Mouse (Mus musculus): ENCODE results near the gene Coq2. TPM values are rescaled to one million over a fixed set of nuclear protein-coding genes. Genes with fewer than 3 reads are reported as not detected.

Gene Coq2
- polyA plus RNA-seq, 1 experiment from 2014 or later = 59.4 TPM

DNA sequence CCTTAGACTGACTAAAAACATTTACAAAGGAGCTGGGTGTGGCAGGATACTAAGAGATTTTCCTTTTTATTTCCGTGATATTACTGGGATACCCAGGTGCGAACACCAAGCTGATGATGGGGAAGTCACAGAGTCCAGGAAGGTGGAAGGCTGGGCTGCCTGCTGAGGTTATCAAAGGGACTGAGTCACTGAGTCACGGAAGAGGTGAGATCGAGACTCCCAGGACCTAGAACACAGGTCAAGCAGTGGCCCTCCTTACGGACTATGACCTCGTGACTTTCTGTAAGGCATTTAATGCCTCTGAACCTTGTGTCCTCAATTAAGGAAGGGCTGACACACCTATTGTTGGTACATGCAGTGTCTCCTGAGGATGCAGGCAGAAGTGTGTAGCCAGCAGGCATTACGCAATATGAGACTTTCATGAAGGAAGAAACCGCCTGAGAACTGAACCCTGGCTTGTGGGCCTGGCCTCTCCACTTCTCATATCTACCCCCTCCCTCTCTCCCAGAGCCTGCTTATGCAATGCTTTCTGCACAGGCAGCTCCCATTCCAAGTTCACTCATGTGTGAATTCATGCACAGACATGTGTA is 42.3 kb downstream of the Coq2 start:
- DNase-seq (ENCODE audit: low spot score, missing footprints) (no peak), ATAC-seq (ENCODE audit: low FRiP score) (no peak)
- 91% methylated on average over 8 of the region's 8 CpGs for WGBS
- Histone ChIP-seq H3K4me2 (no peak overlapping the region), H3K36me3 (ENCODE audit: control insufficient read depth, insufficient read depth, low read length) (no peaks in the 10 kb centered on the region), H3K9me3 (ENCODE audit: control insufficient read depth, low read length) (no peaks in the 10 kb centered on the region), H3K4me3 (ENCODE audit: low read depth, low read length) (no peak overlapping the region), H3K4me1 (ENCODE audit: control insufficient read depth, insufficient read depth, low read length) (no peaks in the 10 kb centered on the region), H3K27me3 (ENCODE audit: control insufficient read depth, insufficient read depth, low read length) (no peaks in the 10 kb centered on the region), H3K27ac (ENCODE audit: low read depth, low read length) (no peak overlapping the region), H3K9ac (ENCODE audit: low read length) (no peak overlapping the region)

DNA sequence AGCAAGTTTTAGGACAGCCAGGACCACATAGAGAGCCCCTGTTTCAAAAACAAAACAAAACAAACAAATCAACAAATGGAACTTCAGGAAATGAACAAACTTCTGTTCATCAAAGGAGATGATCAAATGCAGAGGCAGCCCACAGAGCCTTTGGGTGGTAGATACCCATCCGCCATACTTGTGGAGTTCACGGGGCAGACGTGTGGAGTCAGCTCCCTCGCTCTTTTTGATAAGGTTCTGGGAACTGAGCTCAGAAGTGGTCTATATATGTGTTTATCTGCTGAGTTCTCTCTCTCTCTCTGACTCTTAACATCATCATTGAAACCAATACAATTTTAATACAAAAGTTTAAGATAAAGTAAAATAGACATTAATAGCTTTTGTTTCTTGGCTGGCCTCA is 46.1 kb downstream of the Coq2 start:
- no peaks in the 10 kb centered on the region for H3K9me3 ChIP-seq (ENCODE audit: control insufficient read depth, low read length)
- H3K27ac ChIP-seq (ENCODE audit: low read depth, low read length) = no peak overlapping the region
- no peaks in the 10 kb centered on the region for H3K36me3 ChIP-seq (ENCODE audit: control insufficient read depth, insufficient read depth, low read length)
- DNase-seq (ENCODE audit: low spot score, missing footprints) (no peak), ATAC-seq (ENCODE audit: low FRiP score) (no peak)
- H3K27me3 ChIP-seq (ENCODE audit: control insufficient read depth, insufficient read depth, low read length) = no peaks in the 10 kb centered on the region
- no peak overlapping the region for H3K9ac ChIP-seq (ENCODE audit: low read length)
- H3K4me2 ChIP-seq = no peak overlapping the region
- H3K4me1 ChIP-seq (ENCODE audit: control insufficient read depth, insufficient read depth, low read length) = no peaks in the 10 kb centered on the region
- H3K4me3 ChIP-seq (ENCODE audit: low read depth, low read length) = no peak overlapping the region
- 87% methylated on average over 4 of the region's 4 CpGs for WGBS

DNA sequence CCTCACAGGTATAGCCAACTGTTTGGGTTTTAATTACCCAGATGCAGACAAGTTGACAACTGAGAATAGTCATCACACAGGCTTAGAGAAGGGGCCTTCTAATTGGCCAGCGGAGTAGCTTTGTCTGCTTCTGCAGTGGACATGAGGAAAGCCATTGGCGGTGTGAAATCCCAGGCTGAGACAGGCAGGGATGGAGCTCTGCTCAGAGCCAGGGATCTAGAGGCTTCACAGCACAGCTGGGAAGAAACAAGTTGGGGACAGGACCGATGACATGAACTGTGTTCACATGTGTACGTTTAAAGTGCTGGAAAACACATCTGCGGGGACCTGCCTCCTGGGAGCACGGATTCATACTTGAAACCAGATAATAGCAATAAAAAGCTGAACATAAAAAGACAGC is 48.4 kb downstream of the Coq2 start:
- Histone ChIP-seq H3K9ac (ENCODE audit: low read length) (no peak overlapping the region), H3K4me3 (ENCODE audit: low read depth, low read length) (no peak overlapping the region), H3K4me1 (ENCODE audit: control insufficient read depth, insufficient read depth, low read length) (no peaks in the 10 kb centered on the region), H3K36me3 (ENCODE audit: control insufficient read depth, insufficient read depth, low read length) (no peaks in the 10 kb centered on the region), H3K27me3 (ENCODE audit: control insufficient read depth, insufficient read depth, low read length) (no peaks in the 10 kb centered on the region), H3K4me2 (no peak overlapping the region), H3K27ac (ENCODE audit: low read depth, low read length) (no peak overlapping the region), H3K9me3 (ENCODE audit: control insufficient read depth, low read length) (no peaks in the 10 kb centered on the region)
- ATAC-seq (ENCODE audit: low FRiP score) (no peak), DNase-seq (ENCODE audit: low spot score, missing footprints) (no peak)
- 82% methylated on average over 6 of the region's 6 CpGs for WGBS

DNA sequence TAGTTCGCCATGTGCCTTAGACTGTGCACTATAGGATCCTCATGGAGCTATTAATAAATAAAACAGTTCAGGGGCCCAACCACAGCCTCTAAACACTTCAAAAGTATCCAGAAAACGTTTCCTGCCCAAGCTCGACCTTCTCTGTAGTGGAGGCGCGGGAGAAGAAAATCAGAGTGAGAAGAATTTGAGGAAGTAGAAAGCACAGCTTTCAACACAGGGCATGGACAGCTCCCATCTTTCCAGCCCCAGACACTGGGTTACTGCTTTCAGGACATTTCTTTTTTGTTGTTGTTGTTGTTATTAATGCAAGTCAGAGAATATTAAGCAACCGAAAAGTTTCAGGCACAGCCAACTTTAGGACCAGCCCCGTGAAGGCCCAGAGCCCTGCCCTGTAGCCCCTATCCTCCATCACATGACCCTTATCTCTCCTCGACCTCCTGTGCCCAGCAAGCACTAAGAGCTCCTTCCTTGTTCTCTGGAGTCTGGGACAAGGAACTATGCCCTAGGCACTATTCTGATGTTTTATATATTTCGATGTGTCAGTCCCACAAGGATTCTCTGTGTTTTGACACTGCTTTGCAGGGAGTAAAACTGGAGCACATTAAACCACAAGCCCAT is 50.1 kb downstream of the Coq2 start:
- DNase-seq (ENCODE audit: low spot score, missing footprints) (no peak), ATAC-seq (ENCODE audit: low FRiP score) (no peak)
- H3K27ac ChIP-seq (ENCODE audit: low read depth, low read length) = no peak overlapping the region
- no peaks in the 10 kb centered on the region for H3K36me3 ChIP-seq (ENCODE audit: control insufficient read depth, insufficient read depth, low read length)
- H3K4me1 ChIP-seq (ENCODE audit: control insufficient read depth, insufficient read depth, low read length) = no peaks in the 10 kb centered on the region
- no peaks in the 10 kb centered on the region for H3K9me3 ChIP-seq (ENCODE audit: control insufficient read depth, low read length)
- no peak overlapping the region for H3K9ac ChIP-seq (ENCODE audit: low read length)
- no peaks in the 10 kb centered on the region for H3K27me3 ChIP-seq (ENCODE audit: control insufficient read depth, insufficient read depth, low read length)
- H3K4me3 ChIP-seq (ENCODE audit: low read depth, low read length) = no peak overlapping the region
- no peak overlapping the region for H3K4me2 ChIP-seq
- 84% methylated on average over 9 of the region's 9 CpGs for WGBS

GRCm38 (mm10) chr5:100622509-100623163 is 52.3 kb downstream of the Coq2 start:
- H3K9ac ChIP-seq (ENCODE audit: low read length) = no peak overlapping the region
- H3K36me3 ChIP-seq (ENCODE audit: control insufficient read depth, insufficient read depth, low read length) = no peaks in the 10 kb centered on the region
- H3K4me1 ChIP-seq (ENCODE audit: control insufficient read depth, insufficient read depth, low read length) = no peaks in the 10 kb centered on the region
- H3K9me3 ChIP-seq (ENCODE audit: control insufficient read depth, low read length) = no peaks in the 10 kb centered on the region
- no peak overlapping the region for H3K4me3 ChIP-seq (ENCODE audit: low read depth, low read length)
- H3K4me2 ChIP-seq = no peak overlapping the region
- H3K27ac ChIP-seq (ENCODE audit: low read depth, low read length) = no peak overlapping the region
- no peaks in the 10 kb centered on the region for H3K27me3 ChIP-seq (ENCODE audit: control insufficient read depth, insufficient read depth, low read length)
- no peak for DNase-seq (ENCODE audit: low spot score, missing footprints)
- WGBS = 89% methylated on average over 12 of the region's 12 CpGs
- ATAC-seq (ENCODE audit: low FRiP score) = no peak

DNA sequence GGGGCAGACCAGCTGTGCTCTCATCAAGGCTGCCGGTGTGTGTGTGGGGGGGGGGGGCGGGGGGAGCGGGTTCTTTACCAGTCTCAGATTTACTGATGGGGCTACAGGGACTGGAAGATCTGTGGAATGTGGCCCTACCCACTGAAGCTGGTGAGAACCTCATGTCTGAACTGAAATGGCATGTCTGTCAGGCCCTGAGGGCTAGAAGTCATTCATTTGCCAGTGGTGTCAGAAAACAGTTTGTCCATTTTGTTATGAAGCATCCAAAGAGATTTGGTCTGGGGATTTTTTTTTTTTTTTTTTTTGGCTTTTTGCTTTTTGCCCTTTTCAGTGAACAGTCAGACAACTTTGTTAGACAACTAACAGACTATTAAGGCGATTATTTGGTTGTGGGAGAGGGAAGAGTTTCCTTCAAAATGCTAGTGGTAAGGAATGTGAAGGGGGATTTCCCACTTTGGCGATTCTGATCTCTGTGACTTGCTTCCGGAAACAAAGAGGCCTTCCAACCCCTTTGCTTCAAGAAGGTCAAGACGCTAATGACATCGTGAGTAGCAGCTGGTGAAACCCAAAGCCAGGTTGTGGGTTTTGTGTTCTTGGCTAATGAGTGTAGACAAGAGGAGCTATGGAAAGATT is 52.9 kb downstream of the Coq2 start:
- Histone ChIP-seq H3K4me3 (ENCODE audit: low read depth, low read length) (no peak overlapping the region), H3K27ac (ENCODE audit: low read depth, low read length) (no peak overlapping the region), H3K9me3 (ENCODE audit: control insufficient read depth, low read length) (no peaks in the 10 kb centered on the region), H3K9ac (ENCODE audit: low read length) (no peak overlapping the region), H3K27me3 (ENCODE audit: control insufficient read depth, insufficient read depth, low read length) (no peaks in the 10 kb centered on the region), H3K4me1 (ENCODE audit: control insufficient read depth, insufficient read depth, low read length) (no peaks in the 10 kb centered on the region), H3K4me2 (no peak overlapping the region), H3K36me3 (ENCODE audit: control insufficient read depth, insufficient read depth, low read length) (no peaks in the 10 kb centered on the region)
- DNase-seq (ENCODE audit: low spot score, missing footprints) (no peak), ATAC-seq (ENCODE audit: low FRiP score) (no peak)
- 74% methylated on average over 8 of the region's 8 CpGs for WGBS

DNA sequence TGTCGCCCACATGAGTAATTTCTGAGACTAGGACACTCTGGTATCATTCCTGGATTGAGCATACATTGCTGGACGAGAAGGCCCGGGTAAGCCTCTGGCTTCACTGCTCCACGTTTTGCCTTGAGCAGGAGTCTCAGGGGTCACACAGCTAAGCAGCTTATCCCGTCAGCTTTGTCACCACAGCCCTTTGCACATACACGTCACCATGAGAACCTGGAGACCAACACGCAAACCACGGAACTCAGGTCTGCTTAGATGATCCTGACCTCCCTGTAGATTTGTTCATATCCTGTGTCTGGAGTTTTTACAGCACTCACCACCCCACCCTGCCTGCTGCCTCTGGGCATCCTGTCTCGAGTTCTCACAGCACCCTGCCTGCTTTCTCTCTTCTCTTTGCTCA is 54.0 kb downstream of the Coq2 start:
- no peaks in the 10 kb centered on the region for H3K27me3 ChIP-seq (ENCODE audit: control insufficient read depth, insufficient read depth, low read length)
- H3K36me3 ChIP-seq (ENCODE audit: control insufficient read depth, insufficient read depth, low read length) = no peaks in the 10 kb centered on the region
- no peak overlapping the region for H3K4me2 ChIP-seq
- DNase-seq (ENCODE audit: low spot score, missing footprints) (peak; percentile 90), ATAC-seq (ENCODE audit: low FRiP score) (no peak)
- no peaks in the 10 kb centered on the region for H3K9me3 ChIP-seq (ENCODE audit: control insufficient read depth, low read length)
- no peaks in the 10 kb centered on the region for H3K4me1 ChIP-seq (ENCODE audit: control insufficient read depth, insufficient read depth, low read length)
- H3K9ac ChIP-seq (ENCODE audit: low read length) = no peak overlapping the region
- no peak overlapping the region for H3K27ac ChIP-seq (ENCODE audit: low read depth, low read length)
- no peak overlapping the region for H3K4me3 ChIP-seq (ENCODE audit: low read depth, low read length)
- 48% methylated on average over 9 of the region's 9 CpGs for WGBS

- Histone ChIP-seq H3K27me3 (ENCODE audit: control insufficient read depth, insufficient read depth, low read length) (no peaks in the 10 kb centered on the region), H3K4me3 (ENCODE audit: low read depth, low read length) (no peak overlapping the region), H3K27ac (ENCODE audit: low read depth, low read length) (no peak overlapping the region), H3K9ac (ENCODE audit: low read length) (no peak overlapping the region), H3K9me3 (ENCODE audit: control insufficient read depth, low read length) (no peaks in the 10 kb centered on the region), H3K36me3 (ENCODE audit: control insufficient read depth, insufficient read depth, low read length) (no peaks in the 10 kb centered on the region), H3K4me2 (no peak overlapping the region), H3K4me1 (ENCODE audit: control insufficient read depth, insufficient read depth, low read length) (no peaks in the 10 kb centered on the region)
- DNase-seq (ENCODE audit: low spot score, missing footprints) (no peak), ATAC-seq (ENCODE audit: low FRiP score) (no peak)
- 91% methylated on average over 15 of the region's 15 CpGs for WGBS
Measured at GRCm38 (mm10) chr5:100619586-100620275, 55.2 kb downstream of the Coq2 start.
